Mouse (Mus musculus) heart, postnatal 0 days (tissue): ENCODE data around the gene Il4. TPM values are rescaled to one million over a fixed set of nuclear protein-coding genes. Genes with fewer than 3 reads are reported as not detected.

Experiments used
- ATAC-seq: fragments of 200-750 bp; cut with Nextera tagmentation; 2 replicates; pipeline ENCODE4 v1.8.0; 2017; ENCODE audit warnings: low read depth, moderate number of reproducible peaks, moderate library complexity; ENCODE audit not compliant: insufficient read depth
- DNase-seq: peaks from one replicate; pipeline ENCODE4 v3.0.0-alpha.2; 2016; ENCODE audit warnings: low spot score
- H3K27ac ChIP-seq: fragments of 300-500 bp; sonication (generic); 2 replicates; pipeline ENCODE4 v1.5.1; 2014; ENCODE audit warnings: low read depth, mild to moderate bottlenecking
- H3K27me3 ChIP-seq: fragments of 300-500 bp; sonication (generic); 2 replicates; pipeline ENCODE4 v1.6.1; 2014; ENCODE audit warnings: low read length, mixed read lengths; ENCODE audit not compliant: control insufficient read depth, insufficient read depth
- H3K36me3 ChIP-seq: fragments of 300-500 bp; sonication (generic); replicated peaks from 2 replicates; pipeline ENCODE4 v1.6.1; 2014; ENCODE audit warnings: low read length, mixed read lengths; ENCODE audit not compliant: control insufficient read depth, insufficient read depth
- H3K4me1 ChIP-seq: fragments of 300-500 bp; sonication (generic); 2 replicates; pipeline ENCODE4 v1.6.1; 2014; ENCODE audit warnings: antibody characterized with exemption; ENCODE audit not compliant: control insufficient read depth, insufficient read depth
- H3K4me2 ChIP-seq: fragments of 300-500 bp; sonication (generic); 2 replicates; pipeline ENCODE4 v1.6.1; 2014; ENCODE audit warnings: low read depth, mild to moderate bottlenecking, low read length, moderate library complexity
- H3K4me3 ChIP-seq: fragments of 300-500 bp; sonication (generic); 2 replicates; pipeline ENCODE4 v1.5.1; 2014; ENCODE audit warnings: low read depth, low read length
- H3K9ac ChIP-seq: fragments of 300-500 bp; sonication (generic); replicated peaks from 2 replicates; pipeline ENCODE4 v1.6.1; 2014; ENCODE audit warnings: low read depth, low read length, mixed read lengths
- H3K9me3 ChIP-seq: fragments of 300-500 bp; sonication (generic); replicated peaks from 2 replicates; pipeline ENCODE4 v1.6.1; 2016; ENCODE audit warnings: low read length; ENCODE audit not compliant: control insufficient read depth
- CTCF ChIP-seq: IDR thresholded peaks from 2 replicates; pipeline ENCODE4 v1.5.1; 2016; ENCODE audit warnings: antibody characterized with exemption, control low read depth, low read depth
- EP300 ChIP-seq: IDR thresholded peaks from 2 replicates; pipeline ENCODE4 v1.6.1; 2016; ENCODE audit warnings: antibody characterized with exemption, low read depth
- WGBS: fragments of 180-500 bp; shearing (Covaris S2); extraction: QIAGEN DNeasy Blood & Tissue Kit; methylation state at CpG from one replicate; pipeline ENCODE4 v1.1.7; 2014; 5-methylcytosine and 5-hydroxymethylcytosine counted together
- polyA plus RNA-seq: library from polyadenylated mRNA; unstranded; fragments of >200 nt; fragmentation: Nextera tagmentation; extraction: Ambion mirVana; gene quantifications from 2 replicates; pipeline ENCODE4 v1.2.1, GENCODE M21; 2015
- total RNA-seq: library from RNA; depleted of rRNA; stranded (reverse); fragments of >200 nt; gene quantifications from 2 replicates; pipeline ENCODE4 v1.2.3, GENCODE M21; 2014; ENCODE audit warnings: low replicate concordance

The Il4 gene
- total and polyA plus RNA-seq, 2 experiments from 2014 or later, result not detected

- DNase-seq (no peak), ATAC-seq (no peak)
- Histone ChIP-seq H3K4me2 (no peak within 1 kb of the TSS), H3K36me3 (no peaks in the 10 kb centered on the region), H3K9me3 (no peaks in the 10 kb centered on the region), H3K27ac (no peak within 1 kb of the TSS), H3K27me3 (peaks cover 31% of the 10 kb centered on the region), H3K4me1 (0 out of 2 replicates have a peak, but pooled peaks cover 4% of the 10 kb centered on the region), H3K4me3 (no peak within 1 kb of the TSS), H3K9ac (no peak within 1 kb of the TSS)
- WGBS, result 92% methylated on average over 8 of the region's 8 CpGs
- TF ChIP-seq CTCF (no peak), EP300 (no peak)
These were observed 16.1 kb upstream of the Il4 start, which contains the start of gene Il13 for GRCm38 (mm10) chr11:53634556-53634955. TSS of gene Il13 (minus strand) at chr11:53634702.

GRCm38 (mm10) chr11:53633644-53634043 is 15.2 kb upstream of the Il4 start:
- peaks cover 31% of the 10 kb centered on the region for H3K27me3 ChIP-seq
- 0 out of 2 replicates have a peak, but pooled peaks cover 4% of the 10 kb centered on the region for H3K4me1 ChIP-seq
- ATAC-seq, result no peak
- H3K4me2 ChIP-seq, result no peak overlapping the region
- no peaks in the 10 kb centered on the region for H3K36me3 ChIP-seq
- WGBS, result 88% methylated on average over 7 of the region's 7 CpGs
- H3K4me3 ChIP-seq, result no peak overlapping the region
- TF ChIP-seq EP300, result no peak
- TF ChIP-seq CTCF, result no peak
- DNase-seq, result no peak
- no peaks in the 10 kb centered on the region for H3K9me3 ChIP-seq
- H3K9ac ChIP-seq, result no peak overlapping the region
- no peak overlapping the region for H3K27ac ChIP-seq

- H3K27me3 ChIP-seq, result peaks cover 24% of the 10 kb centered on the region
- H3K36me3 ChIP-seq, result no peaks in the 10 kb centered on the region
- H3K9ac ChIP-seq, result no peak overlapping the region
- ATAC-seq (no peak), DNase-seq (no peak)
- H3K4me1 ChIP-seq, result 0 out of 2 replicates have a peak, but pooled peaks cover 4% of the 10 kb centered on the region
- 70% methylated on average over 14 of the region's 14 CpGs for WGBS
- H3K27ac ChIP-seq, result no peak overlapping the region
- TF ChIP-seq EP300, result no peak
- TF ChIP-seq CTCF, result peak; percentile 54
- H3K4me3 ChIP-seq, result no peak overlapping the region
- H3K4me2 ChIP-seq, result no peak overlapping the region
- H3K9me3 ChIP-seq, result no peaks in the 10 kb centered on the region
These were observed 13.8 kb upstream of the Il4 start for GRCm38 (mm10) chr11:53632122-53632733.

GRCm38 (mm10) chr11:53627859-53628258 is 9.4 kb upstream of the Il4 start:
- no peak overlapping the region for H3K4me2 ChIP-seq
- no peaks in the 10 kb centered on the region for H3K4me1 ChIP-seq
- peak; percentile 67 for ATAC-seq
- no peak overlapping the region for H3K9ac ChIP-seq
- DNase-seq, result peak; percentile 68
- TF ChIP-seq EP300 (no peak), CTCF (peak; percentile 89)
- 0% methylated on average over 1 of the region's 1 CpGs for WGBS
- no peak overlapping the region for H3K4me3 ChIP-seq
- no peaks in the 10 kb centered on the region for H3K27me3 ChIP-seq
- no peaks in the 10 kb centered on the region for H3K9me3 ChIP-seq
- no peaks in the 10 kb centered on the region for H3K36me3 ChIP-seq
- no peak overlapping the region for H3K27ac ChIP-seq

GRCm38 (mm10) chr11:53626802-53627373 is 8.4 kb upstream of the Il4 start:
- Histone ChIP-seq H3K4me2 (no peak overlapping the region), H3K27me3 (no peaks in the 10 kb centered on the region), H3K27ac (no peak overlapping the region), H3K36me3 (no peaks in the 10 kb centered on the region), H3K4me3 (no peak overlapping the region), H3K9ac (no peak overlapping the region), H3K9me3 (no peaks in the 10 kb centered on the region), H3K4me1 (no peaks in the 10 kb centered on the region)
- DNase-seq (no peak), ATAC-seq (no peak)
- TF ChIP-seq CTCF (no peak), EP300 (no peak)
- WGBS, result 54% methylated on average over 17 of the region's 17 CpGs
